Mouse (Mus musculus) lung, embryonic 15.5 days (tissue): ENCODE measurements around the gene Tiam1. TPM values are rescaled to one million over a fixed set of nuclear protein-coding genes. Genes with fewer than 3 reads are reported as not detected.

Source experiments
- ATAC-seq: fragments of 200-750 bp; cut with Nextera tagmentation; 2 replicates; pipeline ENCODE4 v1.8.0; 2017; ENCODE audit warnings: moderate number of reproducible peaks, borderline replicate concordance; ENCODE audit not compliant: low FRiP score, low TSS enrichment; ENCODE audit errors: extremely low read depth
- H3K27ac ChIP-seq: fragments of 300-500 bp; sonication (generic); 2 replicates; pipeline ENCODE4 v1.5.1; 2015; ENCODE audit warnings: moderate library complexity, mild to moderate bottlenecking, inconsistent platforms
- H3K27me3 ChIP-seq: fragments of 300-500 bp; sonication (generic); 2 replicates; pipeline ENCODE4 v1.6.1; 2015; ENCODE audit warnings: inconsistent platforms
- H3K36me3 ChIP-seq: fragments of 300-500 bp; sonication (generic); 2 replicates; pipeline ENCODE4 v1.6.1; 2015; ENCODE audit warnings: inconsistent platforms
- H3K4me1 ChIP-seq: fragments of 300-500 bp; sonication (generic); 2 replicates; pipeline ENCODE4 v1.6.1; 2015; ENCODE audit warnings: inconsistent platforms
- H3K4me2 ChIP-seq: fragments of 300-500 bp; sonication (generic); 2 replicates; pipeline ENCODE4 v1.6.1; 2015; ENCODE audit warnings: inconsistent platforms, mild to moderate bottlenecking, moderate library complexity
- H3K4me3 ChIP-seq: fragments of 300-500 bp; sonication (generic); 2 replicates; pipeline ENCODE4 v1.5.1; 2015; ENCODE audit warnings: mild to moderate bottlenecking, inconsistent platforms
- H3K9ac ChIP-seq: fragments of 300-500 bp; sonication (generic); 2 replicates; pipeline ENCODE4 v1.6.1; 2015; ENCODE audit warnings: inconsistent platforms
- H3K9me3 ChIP-seq: fragments of 300-500 bp; sonication (generic); 2 replicates; pipeline ENCODE4 v1.6.1; 2016; ENCODE audit warnings: inconsistent platforms
- WGBS: fragments of 180-500 bp; shearing (Covaris S2); methylation state at CpG from one replicate; pipeline ENCODE4 v1.1.7; 2015; 5-methylcytosine and 5-hydroxymethylcytosine counted together
- polyA plus RNA-seq: library from polyadenylated mRNA; unstranded; fragments of >200 nt; fragmentation: Nextera tagmentation; extraction: Ambion mirVana; gene quantifications from 2 replicates; pipeline ENCODE4 v1.2.1, GENCODE M21; 2015

The Tiam1 gene
- polyA plus RNA-seq, 1 experiment from 2014 or later = 10.8 TPM

DNA sequence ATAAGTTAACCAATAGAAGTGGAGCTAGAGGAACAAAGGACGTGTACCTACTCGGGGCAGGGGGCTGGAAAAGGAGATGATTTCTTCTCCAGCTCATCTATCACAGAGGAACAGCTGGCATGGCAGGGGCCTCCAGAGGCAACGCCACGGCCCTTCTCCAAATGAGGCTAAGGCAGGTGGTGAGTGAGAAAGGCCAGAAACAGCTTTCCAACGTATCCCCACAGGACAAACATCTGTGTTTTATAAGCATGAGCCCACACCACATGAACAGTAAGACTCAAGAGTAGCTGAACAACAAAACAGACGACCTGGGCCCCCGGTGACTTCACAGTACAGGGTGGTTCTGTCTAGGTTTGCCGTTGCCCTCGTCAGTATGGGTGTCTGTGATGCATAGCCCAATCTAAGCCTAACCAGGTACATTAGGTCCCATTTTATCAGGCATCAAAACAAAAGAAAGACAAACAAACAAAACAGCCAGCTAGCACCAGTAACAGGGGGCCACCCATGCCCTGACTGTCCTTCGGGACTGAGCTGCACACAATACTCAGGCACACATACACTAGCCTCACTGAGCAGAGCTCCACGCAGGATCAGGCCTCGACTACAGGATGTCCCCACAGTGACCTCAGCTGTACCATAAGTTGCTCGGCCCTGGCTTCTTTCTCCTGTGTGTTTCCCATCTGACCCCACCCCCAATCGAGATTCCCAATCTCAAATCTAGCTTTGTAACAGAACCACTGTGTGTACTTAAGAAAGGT is 260.9 kb downstream of the Tiam1 start:
- 53% methylated on average over 14 of the region's 14 CpGs for WGBS
- H3K36me3 ChIP-seq = no peaks in the 10 kb centered on the region
- no peak overlapping the region for H3K9ac ChIP-seq
- no peak for ATAC-seq
- no peaks in the 10 kb centered on the region for H3K27me3 ChIP-seq
- no peak overlapping the region for H3K4me3 ChIP-seq
- H3K4me2 ChIP-seq = no peak overlapping the region
- no peaks in the 10 kb centered on the region for H3K9me3 ChIP-seq
- H3K27ac ChIP-seq = no peak overlapping the region
- no peaks in the 10 kb centered on the region for H3K4me1 ChIP-seq

DNA sequence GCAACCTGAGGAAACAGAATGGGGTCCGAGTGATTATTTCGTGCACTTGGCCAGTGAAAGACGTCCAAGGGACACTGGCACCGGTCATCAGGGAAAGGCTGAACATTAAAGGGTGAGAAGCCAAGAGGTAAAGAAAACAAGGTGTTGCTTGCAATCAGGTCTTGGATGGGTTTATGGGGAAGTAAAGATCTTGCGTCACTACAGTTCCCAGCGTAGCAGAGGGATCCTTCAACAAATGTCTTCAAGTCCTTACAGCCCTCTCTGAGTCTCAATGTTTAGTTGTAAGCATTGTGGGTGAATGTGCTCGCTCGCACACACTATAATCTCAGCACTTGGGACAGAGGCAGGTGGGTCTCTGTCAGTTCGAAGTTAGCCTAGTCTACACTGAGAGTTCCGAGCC is 266.4 kb downstream of the Tiam1 start:
- no peak for ATAC-seq
- Histone ChIP-seq H3K27me3 (no peaks in the 10 kb centered on the region), H3K9ac (no peak overlapping the region), H3K9me3 (no peaks in the 10 kb centered on the region), H3K4me1 (peaks cover 7% of the 10 kb centered on the region; the same call in 1 of the 2 replicates), H3K4me3 (no peak overlapping the region), H3K36me3 (no peaks in the 10 kb centered on the region), H3K4me2 (no peak overlapping the region), H3K27ac (no peak overlapping the region)
- 94% methylated on average over 10 of the region's 10 CpGs for WGBS

DNA sequence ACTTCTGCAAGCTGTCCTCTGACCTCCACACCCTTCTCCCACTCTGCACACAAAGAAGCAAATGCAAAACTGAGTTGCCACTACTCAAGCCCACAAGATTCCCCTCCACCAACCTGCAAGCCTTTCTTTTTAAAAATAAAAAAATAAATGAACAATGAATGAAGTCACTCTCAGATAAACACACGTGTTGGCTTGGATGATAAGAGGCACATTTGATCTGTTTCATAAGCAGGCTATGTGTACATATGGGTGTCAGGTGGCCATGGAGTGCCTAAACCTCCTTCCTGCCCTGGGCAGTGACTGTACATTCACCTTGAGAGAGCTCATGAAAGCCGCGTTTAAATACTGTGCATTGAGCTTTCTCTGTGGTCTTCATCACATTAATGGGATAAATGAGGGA is 267.5 kb downstream of the Tiam1 start:
- 57% methylated on average over 3 of the region's 3 CpGs for WGBS
- H3K27ac ChIP-seq = no peak overlapping the region

DNA sequence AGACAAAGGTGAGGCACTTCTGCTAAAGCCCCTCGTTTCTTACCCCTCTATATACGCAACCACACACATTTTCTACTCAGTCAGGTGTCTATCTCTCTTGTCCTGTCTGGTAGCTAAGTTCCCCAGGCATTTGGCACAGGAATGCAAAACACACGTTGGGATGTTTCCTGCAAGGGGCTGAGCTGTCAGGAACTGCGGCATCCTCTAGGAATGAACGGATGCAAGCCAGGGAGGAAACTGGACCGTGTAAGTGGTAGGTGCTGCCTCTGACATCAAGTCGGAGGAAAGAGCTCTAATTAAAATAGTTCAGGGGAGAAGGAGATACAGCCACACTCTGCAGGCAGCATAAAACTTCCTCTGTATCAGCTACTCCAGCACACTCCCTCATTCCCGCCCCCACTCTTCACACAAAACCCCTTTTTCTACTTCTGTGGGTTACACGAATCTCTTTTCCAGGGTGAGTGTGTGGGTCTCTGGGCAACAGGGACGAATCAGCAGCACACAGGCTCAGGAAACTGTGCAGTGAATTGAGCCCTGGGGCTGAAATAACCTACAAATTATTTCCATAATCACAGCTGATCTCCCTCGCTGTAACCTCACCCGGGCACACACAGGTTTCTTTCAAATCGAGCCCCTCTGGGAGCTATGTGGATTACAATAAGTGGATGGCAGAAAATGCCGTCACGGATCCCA is 269.4 kb downstream of the Tiam1 start:
- no peaks in the 10 kb centered on the region for H3K27me3 ChIP-seq
- H3K27ac ChIP-seq = no peak overlapping the region
- no peak overlapping the region for H3K4me2 ChIP-seq
- H3K36me3 ChIP-seq = no peaks in the 10 kb centered on the region
- peaks cover 7% of the 10 kb centered on the region; the same call in 1 of the 2 replicates for H3K4me1 ChIP-seq
- no peaks in the 10 kb centered on the region for H3K9me3 ChIP-seq
- no peak for ATAC-seq
- 46% methylated on average over 15 of the region's 15 CpGs for WGBS
- no peak overlapping the region for H3K4me3 ChIP-seq
- H3K9ac ChIP-seq = no peak overlapping the region

More for the DNA sequence above, 267.5 kb downstream of the Tiam1 start:
- Histone ChIP-seq H3K9ac (no peak overlapping the region), H3K27me3 (no peaks in the 10 kb centered on the region), H3K4me1 (peaks cover 7% of the 10 kb centered on the region; the same call in 1 of the 2 replicates), H3K36me3 (no peaks in the 10 kb centered on the region), H3K4me2 (no peak overlapping the region), H3K4me3 (no peak overlapping the region), H3K9me3 (no peaks in the 10 kb centered on the region)
- ATAC-seq = no peak

DNA sequence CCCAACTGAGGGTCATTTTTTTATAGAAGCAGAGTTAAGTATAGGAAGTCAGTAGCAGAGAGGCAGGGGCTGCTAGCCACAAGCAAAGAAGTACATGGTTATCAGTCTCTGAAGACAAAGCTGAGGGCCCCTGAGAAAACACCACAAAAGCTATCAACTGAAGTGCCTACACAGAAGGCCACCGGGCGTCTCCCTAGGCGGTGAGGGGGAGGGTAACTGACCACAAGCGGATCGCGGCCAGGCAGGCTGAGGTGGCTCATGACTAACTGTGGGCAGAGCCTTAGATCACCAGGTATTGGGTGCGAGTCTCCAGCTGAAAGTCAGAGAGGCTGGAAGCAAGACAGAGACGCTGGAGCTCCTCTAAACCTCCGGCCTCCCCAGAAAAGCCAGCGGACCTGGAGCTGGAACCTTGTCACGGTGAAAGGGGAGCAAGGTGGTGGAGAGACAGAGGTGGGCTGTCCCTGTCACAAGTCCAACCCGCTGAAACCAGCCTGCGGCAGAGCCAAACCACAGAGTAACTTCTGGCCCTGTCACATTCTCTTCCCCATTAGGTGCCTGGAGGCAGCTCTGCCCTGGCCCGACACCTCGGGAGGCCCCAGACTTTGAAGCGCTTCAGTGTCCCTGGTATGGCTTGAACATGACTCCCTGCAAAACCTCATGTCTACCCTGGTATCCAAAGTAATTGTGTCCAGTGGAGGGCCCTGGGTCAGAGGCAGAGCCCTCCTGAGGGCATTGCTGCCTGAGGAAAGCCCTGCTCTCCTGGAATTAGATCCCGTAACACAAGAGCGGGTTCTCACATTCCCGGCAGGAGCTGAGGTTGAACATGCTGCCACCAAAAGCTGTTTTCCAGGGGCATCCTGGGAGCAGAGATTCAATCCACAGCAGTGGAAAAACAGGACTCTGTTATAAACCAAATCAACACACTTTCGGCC is 271.3 kb downstream of the Tiam1 start:
- WGBS = 72% methylated on average over 20 of the region's 20 CpGs
- 0 out of 2 replicates have a peak, but pooled peaks have one; percentile 26 for ATAC-seq
- H3K9me3 ChIP-seq = no peaks in the 10 kb centered on the region
- H3K9ac ChIP-seq = no peak overlapping the region
- no peak overlapping the region for H3K4me2 ChIP-seq
- no peaks in the 10 kb centered on the region for H3K36me3 ChIP-seq
- H3K4me1 ChIP-seq = peaks cover 7% of the 10 kb centered on the region; the same call in 1 of the 2 replicates
- no peak overlapping the region; the same call in 1 of the 2 replicates for H3K27ac ChIP-seq
- H3K4me3 ChIP-seq = no peak overlapping the region
- H3K27me3 ChIP-seq = no peaks in the 10 kb centered on the region

DNA sequence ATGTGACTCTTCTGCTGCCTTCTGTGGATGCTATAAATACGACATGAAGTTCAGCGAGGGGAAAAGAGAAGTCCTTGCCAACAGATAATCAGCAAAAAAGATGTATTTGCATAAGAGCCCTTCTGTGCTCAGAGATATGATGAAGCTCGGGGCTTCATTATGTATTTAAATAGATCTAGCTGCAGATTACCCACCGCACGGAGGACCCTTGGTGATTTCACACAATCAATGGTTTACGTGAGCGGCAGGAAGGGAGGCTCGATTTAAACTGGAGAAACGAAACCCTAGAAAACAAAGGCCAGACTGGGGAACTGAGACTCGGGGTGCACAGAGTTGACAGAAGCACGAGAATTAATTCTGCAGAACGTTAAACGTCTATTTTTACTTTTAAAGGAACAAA is 272.2 kb downstream of the Tiam1 start:
- 61% methylated on average over 13 of the region's 13 CpGs for WGBS
- Histone ChIP-seq H3K27me3 (no peaks in the 10 kb centered on the region), H3K4me3 (no peak overlapping the region), H3K4me2 (no peak overlapping the region), H3K27ac (no peak overlapping the region), H3K9ac (no peak overlapping the region), H3K9me3 (no peaks in the 10 kb centered on the region), H3K4me1 (peaks cover 7% of the 10 kb centered on the region; the same call in 1 of the 2 replicates), H3K36me3 (no peaks in the 10 kb centered on the region)
- ATAC-seq = no peak

DNA sequence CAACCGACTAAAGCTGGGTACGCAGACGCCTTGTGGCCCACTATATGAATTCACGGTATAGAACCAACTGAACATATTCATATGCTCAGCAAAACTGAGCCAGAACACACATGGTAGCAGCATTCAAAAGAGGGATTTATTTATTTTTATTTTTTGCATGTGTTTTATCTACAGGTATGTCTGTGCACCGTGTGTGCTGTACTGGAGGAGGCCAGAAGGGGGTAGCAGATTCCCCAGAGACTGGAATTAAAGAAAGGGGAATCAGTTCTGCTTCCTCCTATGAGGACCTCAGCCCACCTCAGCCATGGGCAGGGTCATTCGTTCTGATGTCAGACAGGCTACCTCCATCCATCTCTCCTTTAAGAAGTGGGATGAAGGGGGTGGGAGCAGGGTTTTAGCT is 273.5 kb downstream of the Tiam1 start:
- H3K27me3 ChIP-seq = no peaks in the 10 kb centered on the region
- H3K27ac ChIP-seq = no peak overlapping the region
- H3K36me3 ChIP-seq = no peaks in the 10 kb centered on the region
- no peak overlapping the region for H3K4me3 ChIP-seq
- WGBS = 96% methylated on average over 6 of the region's 6 CpGs
- H3K4me2 ChIP-seq = no peak overlapping the region
- ATAC-seq = no peak
- H3K4me1 ChIP-seq = peaks cover 7% of the 10 kb centered on the region; the same call in 1 of the 2 replicates
- no peaks in the 10 kb centered on the region for H3K9me3 ChIP-seq
- no peak overlapping the region for H3K9ac ChIP-seq

DNA sequence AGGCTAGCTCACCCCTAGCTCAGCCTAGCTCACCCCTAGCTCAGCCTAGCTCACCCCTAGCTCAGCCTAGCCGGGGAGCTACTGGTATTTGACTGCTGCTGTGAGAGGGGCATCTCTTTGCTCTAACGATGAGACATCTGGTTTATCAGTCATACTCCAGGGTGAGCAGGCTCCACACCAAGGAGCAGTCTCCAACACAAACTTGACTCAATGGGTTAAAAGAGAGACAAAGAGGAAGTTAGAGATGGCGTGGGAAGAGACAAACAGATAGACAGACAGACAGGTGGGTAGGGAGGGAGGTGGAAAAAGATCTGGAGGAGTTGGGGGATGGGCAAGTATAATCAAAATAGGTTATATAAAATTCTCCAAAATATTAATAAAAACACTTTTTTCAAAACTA is 275.1 kb downstream of the Tiam1 start:
- Histone ChIP-seq H3K36me3 (no peaks in the 10 kb centered on the region), H3K4me2 (no peak overlapping the region), H3K9me3 (no peaks in the 10 kb centered on the region), H3K4me3 (no peak overlapping the region), H3K27ac (no peak overlapping the region), H3K9ac (no peak overlapping the region), H3K27me3 (no peaks in the 10 kb centered on the region), H3K4me1 (peaks cover 7% of the 10 kb centered on the region; the same call in 1 of the 2 replicates)
- 86% methylated on average over 3 of the region's 3 CpGs for WGBS
- no peak for ATAC-seq

DNA sequence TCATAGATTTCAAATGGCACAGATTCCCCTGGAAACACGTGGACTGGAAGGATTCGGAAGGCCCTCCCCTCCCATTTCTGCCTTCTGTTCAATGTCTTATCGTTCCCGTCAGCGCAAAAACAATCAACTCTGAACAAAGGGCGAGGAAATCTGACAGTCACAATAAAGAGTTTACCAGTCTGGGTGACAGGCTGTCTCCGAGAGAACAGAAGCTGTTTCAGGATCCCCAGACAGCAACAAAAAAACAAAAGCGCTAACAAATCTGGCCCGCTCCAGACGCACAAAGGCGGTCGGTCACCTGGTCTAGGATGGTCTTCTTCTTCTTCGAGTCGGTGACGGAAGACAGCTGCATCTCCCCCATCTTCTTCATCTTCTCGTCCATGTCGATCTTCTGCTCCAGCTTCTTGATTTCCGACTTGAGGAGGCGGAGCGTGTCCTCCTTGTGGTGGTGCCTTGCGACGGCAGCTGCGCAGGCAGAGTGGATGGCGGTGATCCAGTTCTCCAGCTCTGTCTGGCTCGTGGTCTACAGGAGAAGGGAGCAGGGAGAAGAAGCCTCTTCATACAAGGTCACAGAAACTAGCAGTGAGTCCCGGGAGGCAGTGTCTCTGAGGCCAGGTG is 276.2 kb downstream of the Tiam1 start:
- no peaks in the 10 kb centered on the region for H3K27me3 ChIP-seq
- no peak overlapping the region for H3K27ac ChIP-seq
- 91% methylated on average over 26 of the region's 26 CpGs for WGBS
- no peak for ATAC-seq
- no peak overlapping the region for H3K4me2 ChIP-seq
- H3K4me1 ChIP-seq = no peaks in the 10 kb centered on the region
- no peak overlapping the region for H3K9ac ChIP-seq
- H3K36me3 ChIP-seq = no peaks in the 10 kb centered on the region
- H3K4me3 ChIP-seq = no peak overlapping the region
- no peaks in the 10 kb centered on the region for H3K9me3 ChIP-seq

DNA sequence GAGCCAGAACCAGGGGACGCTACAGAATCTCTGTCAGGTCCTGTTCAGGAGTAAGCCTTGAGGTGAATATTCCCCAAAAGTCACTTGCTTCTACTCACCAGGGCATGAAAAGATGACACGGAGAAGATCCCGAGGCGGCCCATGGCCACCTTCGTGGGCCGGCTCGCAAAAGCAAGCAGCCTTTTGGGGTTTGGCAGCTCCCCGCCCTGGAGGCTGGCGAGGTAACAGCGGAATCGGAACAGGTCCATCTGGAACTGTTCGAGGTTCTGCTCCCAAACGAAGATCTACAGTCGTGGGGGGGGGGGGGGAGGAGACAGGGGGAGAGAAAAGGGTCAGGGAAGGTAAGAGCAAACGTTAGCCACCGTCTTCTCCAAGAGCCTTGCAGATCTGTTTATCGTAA is 278.4 kb downstream of the Tiam1 start:
- H3K4me2 ChIP-seq = no peak overlapping the region
- H3K27me3 ChIP-seq = no peaks in the 10 kb centered on the region
- H3K36me3 ChIP-seq = no peaks in the 10 kb centered on the region
- no peak overlapping the region for H3K4me3 ChIP-seq
- peaks cover 11% of the 10 kb centered on the region for H3K4me1 ChIP-seq
- no peak for ATAC-seq
- 82% methylated on average over 16 of the region's 17 CpGs for WGBS
- no peak overlapping the region for H3K27ac ChIP-seq
- no peaks in the 10 kb centered on the region for H3K9me3 ChIP-seq
- H3K9ac ChIP-seq = no peak overlapping the region

DNA sequence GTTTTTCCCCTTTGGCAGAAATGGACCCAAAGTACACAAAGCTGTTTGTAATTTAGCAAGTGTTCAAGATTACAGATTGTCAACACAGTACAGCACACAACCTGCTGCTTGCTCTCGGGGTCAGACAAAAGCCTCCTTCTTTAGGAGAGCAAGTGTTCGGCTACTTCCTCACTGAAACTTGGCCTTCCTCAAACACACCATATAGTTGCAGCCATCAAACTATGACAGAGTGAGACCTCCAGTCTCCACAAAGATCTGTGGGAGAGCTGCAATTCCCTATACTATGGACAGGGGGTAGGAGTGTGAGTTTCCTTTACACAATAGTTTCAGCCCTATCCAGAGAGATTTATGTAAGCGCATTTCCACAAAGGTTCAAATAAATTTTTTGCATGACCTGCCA is 278.9 kb downstream of the Tiam1 start:
- 80% methylated on average over 3 of the region's 3 CpGs for WGBS
- Histone ChIP-seq H3K9me3 (no peaks in the 10 kb centered on the region), H3K27me3 (no peaks in the 10 kb centered on the region), H3K9ac (no peak overlapping the region), H3K4me1 (peaks cover 11% of the 10 kb centered on the region), H3K27ac (no peak overlapping the region), H3K4me2 (no peak overlapping the region), H3K4me3 (no peak overlapping the region), H3K36me3 (no peaks in the 10 kb centered on the region)
- ATAC-seq = no peak
